Mouse (Mus musculus): ENCODE data around the gene Zbtb46. TPM values are rescaled to one million over a fixed set of nuclear protein-coding genes. Genes with fewer than 3 reads are reported as not detected.

Gene Zbtb46
- polyA plus RNA-seq, 1 experiment from 2014 or later: 5.7 TPM

GRCm38 (mm10) chr2:181472256-181472827 lies 13.1 kb upstream of the Zbtb46 start:
- DNase-seq (ENCODE audit: low spot score) (no peak), ATAC-seq (ENCODE audit: low read depth) (no peak)
- Histone ChIP-seq H3K9me3 (ENCODE audit: control insufficient read depth, low read length) (no peaks in the 10 kb centered on the region), H3K4me1 (ENCODE audit: control insufficient read depth, insufficient read depth, low read length) (no peaks in the 10 kb centered on the region), H3K9ac (ENCODE audit: low read depth, low read length) (no peak overlapping the region), H3K27ac (replicated peaks; ENCODE audit: low read depth, low read length) (no peak overlapping the region), H3K27me3 (replicated peaks; ENCODE audit: control insufficient read depth, insufficient read depth, low read length) (no peaks in the 10 kb centered on the region), H3K36me3 (ENCODE audit: control insufficient read depth, insufficient read depth, low read length) (no peaks in the 10 kb centered on the region), H3K4me3 (ENCODE audit: low read depth, low read length) (no peak overlapping the region), H3K4me2 (ENCODE audit: low read depth, low read length) (no peak overlapping the region)
- 67% methylated on average over 1 of the region's 1 CpGs for WGBS

- Histone ChIP-seq H3K4me1 (ENCODE audit: control insufficient read depth, insufficient read depth, low read length) (no peaks in the 10 kb centered on the region), H3K4me3 (ENCODE audit: low read depth, low read length) (no peak overlapping the region), H3K9me3 (ENCODE audit: control insufficient read depth, low read length) (no peaks in the 10 kb centered on the region), H3K36me3 (ENCODE audit: control insufficient read depth, insufficient read depth, low read length) (no peaks in the 10 kb centered on the region), H3K4me2 (ENCODE audit: low read depth, low read length) (no peak overlapping the region), H3K27ac (replicated peaks; ENCODE audit: low read depth, low read length) (no peak overlapping the region), H3K27me3 (replicated peaks; ENCODE audit: control insufficient read depth, insufficient read depth, low read length) (no peaks in the 10 kb centered on the region), H3K9ac (ENCODE audit: low read depth, low read length) (no peak overlapping the region)
- 0 out of 2 replicates have a peak, but pooled peaks have one; percentile 41 for ATAC-seq (ENCODE audit: low read depth)
- DNase-seq (ENCODE audit: low spot score): no peak
- 47% methylated on average over 5 of the region's 5 CpGs for WGBS
These were observed 12.0 kb upstream of the Zbtb46 start for GRCm38 (mm10) chr2:181471246-181471645.

- ATAC-seq (ENCODE audit: low read depth) (no peak), DNase-seq (ENCODE audit: low spot score) (no peak)
- Histone ChIP-seq H3K36me3 (ENCODE audit: control insufficient read depth, insufficient read depth, low read length) (no peaks in the 10 kb centered on the region), H3K9me3 (ENCODE audit: control insufficient read depth, low read length) (no peaks in the 10 kb centered on the region), H3K9ac (ENCODE audit: low read depth, low read length) (no peak overlapping the region), H3K4me2 (ENCODE audit: low read depth, low read length) (no peak overlapping the region), H3K4me1 (ENCODE audit: control insufficient read depth, insufficient read depth, low read length) (no peaks in the 10 kb centered on the region), H3K4me3 (ENCODE audit: low read depth, low read length) (no peak overlapping the region), H3K27me3 (replicated peaks; ENCODE audit: control insufficient read depth, insufficient read depth, low read length) (no peaks in the 10 kb centered on the region), H3K27ac (replicated peaks; ENCODE audit: low read depth, low read length) (no peak overlapping the region)
- 64% methylated on average over 2 of the region's 2 CpGs for WGBS
These were observed 11.1 kb upstream of the Zbtb46 start for GRCm38 (mm10) chr2:181470285-181470684.

- no peak overlapping the region for H3K9ac ChIP-seq (ENCODE audit: low read depth, low read length)
- no peaks in the 10 kb centered on the region for H3K9me3 ChIP-seq (ENCODE audit: control insufficient read depth, low read length)
- no peak overlapping the region for H3K27ac ChIP-seq (replicated peaks; ENCODE audit: low read depth, low read length)
- H3K36me3 ChIP-seq (ENCODE audit: control insufficient read depth, insufficient read depth, low read length): no peaks in the 10 kb centered on the region
- 49% methylated on average over 3 of the region's 3 CpGs for WGBS
- DNase-seq (ENCODE audit: low spot score) (no peak), ATAC-seq (ENCODE audit: low read depth) (no peak)
- no peak overlapping the region for H3K4me2 ChIP-seq (ENCODE audit: low read depth, low read length)
- no peaks in the 10 kb centered on the region for H3K4me1 ChIP-seq (ENCODE audit: control insufficient read depth, insufficient read depth, low read length)
- no peak overlapping the region for H3K4me3 ChIP-seq (ENCODE audit: low read depth, low read length)
- H3K27me3 ChIP-seq (replicated peaks; ENCODE audit: control insufficient read depth, insufficient read depth, low read length): peaks cover 10% of the 10 kb centered on the region
These were observed 6.2 kb upstream of the Zbtb46 start for GRCm38 (mm10) chr2:181465423-181465822.

- whole genome bisulfite sequencing: 50% methylated on average over 7 of the region's 7 CpGs
- Histone ChIP-seq H3K9ac (ENCODE audit: low read depth, low read length) (no peak overlapping the region), H3K4me2 (ENCODE audit: low read depth, low read length) (no peak overlapping the region), H3K4me3 (ENCODE audit: low read depth, low read length) (no peak overlapping the region), H3K9me3 (ENCODE audit: control insufficient read depth, low read length) (no peaks in the 10 kb centered on the region), H3K27ac (replicated peaks; ENCODE audit: low read depth, low read length) (no peak overlapping the region), H3K4me1 (ENCODE audit: control insufficient read depth, insufficient read depth, low read length) (0 out of 2 replicates have a peak, but pooled peaks cover 3% of the 10 kb centered on the region), H3K27me3 (replicated peaks; ENCODE audit: control insufficient read depth, insufficient read depth, low read length) (peaks cover 29% of the 10 kb centered on the region), H3K36me3 (ENCODE audit: control insufficient read depth, insufficient read depth, low read length) (no peaks in the 10 kb centered on the region)
- ATAC-seq (ENCODE audit: low read depth) (no peak), DNase-seq (ENCODE audit: low spot score) (no peak)
These were observed 3.9 kb upstream of the Zbtb46 start for GRCm38 (mm10) chr2:181463008-181463738.

- no peak overlapping the region for H3K4me2 ChIP-seq (ENCODE audit: low read depth, low read length)
- 0 out of 2 replicates have a peak, but pooled peaks cover 3% of the 10 kb centered on the region for H3K4me1 ChIP-seq (ENCODE audit: control insufficient read depth, insufficient read depth, low read length)
- no peak overlapping the region for H3K9ac ChIP-seq (ENCODE audit: low read depth, low read length)
- ATAC-seq (ENCODE audit: low read depth): no peak
- no peaks in the 10 kb centered on the region for H3K36me3 ChIP-seq (ENCODE audit: control insufficient read depth, insufficient read depth, low read length)
- H3K9me3 ChIP-seq (ENCODE audit: control insufficient read depth, low read length): no peaks in the 10 kb centered on the region
- H3K27ac ChIP-seq (replicated peaks; ENCODE audit: low read depth, low read length): no peak overlapping the region
- H3K4me3 ChIP-seq (ENCODE audit: low read depth, low read length): no peak overlapping the region
- H3K27me3 ChIP-seq (replicated peaks; ENCODE audit: control insufficient read depth, insufficient read depth, low read length): peaks cover 35% of the 10 kb centered on the region
- 86% methylated on average over 1 of the region's 1 CpGs for WGBS
- DNase-seq (ENCODE audit: low spot score): no peak
These were observed 3.4 kb upstream of the Zbtb46 start for GRCm38 (mm10) chr2:181462604-181463003.

GRCm38 (mm10) chr2:181461536-181462100 lies 2.4 kb upstream of the Zbtb46 start:
- Histone ChIP-seq H3K36me3 (ENCODE audit: control insufficient read depth, insufficient read depth, low read length) (no peaks in the 10 kb centered on the region), H3K27me3 (replicated peaks; ENCODE audit: control insufficient read depth, insufficient read depth, low read length) (peaks cover 44% of the 10 kb centered on the region), H3K9ac (ENCODE audit: low read depth, low read length) (no peak overlapping the region), H3K9me3 (ENCODE audit: control insufficient read depth, low read length) (no peaks in the 10 kb centered on the region), H3K4me2 (ENCODE audit: low read depth, low read length) (no peak overlapping the region), H3K4me1 (ENCODE audit: control insufficient read depth, insufficient read depth, low read length) (0 out of 2 replicates have a peak, but pooled peaks cover 3% of the 10 kb centered on the region), H3K4me3 (ENCODE audit: low read depth, low read length) (no peak overlapping the region), H3K27ac (replicated peaks; ENCODE audit: low read depth, low read length) (no peak overlapping the region)
- WGBS: 95% methylated on average over 1 of the region's 1 CpGs
- no peak for ATAC-seq (ENCODE audit: low read depth)
- no peak for DNase-seq (ENCODE audit: low spot score)

GRCm38 (mm10) chr2:181459673-181460621 lies 721 bp upstream of the Zbtb46 start:
- peak; percentile 34 for DNase-seq (ENCODE audit: low spot score)
- Histone ChIP-seq H3K27me3 (replicated peaks; ENCODE audit: control insufficient read depth, insufficient read depth, low read length) (peaks cover 44% of the 10 kb centered on the region), H3K9ac (ENCODE audit: low read depth, low read length) (peak overlapping the region; percentile 72), H3K27ac (replicated peaks; ENCODE audit: low read depth, low read length) (no peak overlapping the region), H3K4me1 (ENCODE audit: control insufficient read depth, insufficient read depth, low read length) (0 out of 2 replicates have a peak, but pooled peaks cover 3% of the 10 kb centered on the region), H3K4me2 (ENCODE audit: low read depth, low read length) (peak overlapping the region; percentile 100), H3K9me3 (ENCODE audit: control insufficient read depth, low read length) (no peaks in the 10 kb centered on the region), H3K36me3 (ENCODE audit: control insufficient read depth, insufficient read depth, low read length) (no peaks in the 10 kb centered on the region), H3K4me3 (ENCODE audit: low read depth, low read length) (peak overlapping the region; percentile 81)
- under 1% methylated on average over 58 of the region's 71 CpGs for WGBS
- peak; percentile 42 for ATAC-seq (ENCODE audit: low read depth)

Measured in embryonic facial prominence, embryonic 14.5 days (tissue).